Mouse (Mus musculus) G1E-ER4 (cell line): ENCODE data around the gene Madd. TPM values are rescaled to one million over a fixed set of nuclear protein-coding genes. Genes with fewer than 3 reads are reported as not detected.

Experiments used
- GATA1 ChIP-seq: IDR thresholded peaks from one replicate; pipeline ENCODE4 v1.8.0; 2012; ENCODE audit warnings: low read length, inconsistent platforms
- polyA plus RNA-seq: library from polyadenylated mRNA; stranded (reverse); fragments of >175 nt; gene quantifications from 2 replicates; pipeline ENCODE4 v1.2.3, GENCODE M21; 2012

Madd gene
- polyA plus RNA-seq, 1 experiment, result 12.1 TPM

DNA sequence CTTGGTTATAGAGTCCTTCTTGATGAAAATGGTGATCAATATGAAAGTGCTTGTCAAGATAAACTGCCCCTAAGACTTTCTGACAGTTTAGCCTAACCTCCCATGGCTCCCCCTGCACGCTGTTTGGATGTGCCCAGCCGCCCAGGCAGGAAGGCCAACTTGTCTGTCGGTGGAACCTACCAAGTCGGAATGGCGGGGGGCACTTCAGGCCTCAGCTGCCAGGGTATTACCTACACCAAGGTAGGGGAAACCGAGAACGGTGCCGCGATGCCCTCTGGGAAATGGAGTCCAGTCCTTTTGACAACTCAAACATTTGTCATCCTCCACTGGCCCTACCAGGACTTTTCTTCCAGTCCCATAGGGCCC lies 506 bp downstream of the Madd start:
- TF ChIP-seq GATA1, result no peak

DNA sequence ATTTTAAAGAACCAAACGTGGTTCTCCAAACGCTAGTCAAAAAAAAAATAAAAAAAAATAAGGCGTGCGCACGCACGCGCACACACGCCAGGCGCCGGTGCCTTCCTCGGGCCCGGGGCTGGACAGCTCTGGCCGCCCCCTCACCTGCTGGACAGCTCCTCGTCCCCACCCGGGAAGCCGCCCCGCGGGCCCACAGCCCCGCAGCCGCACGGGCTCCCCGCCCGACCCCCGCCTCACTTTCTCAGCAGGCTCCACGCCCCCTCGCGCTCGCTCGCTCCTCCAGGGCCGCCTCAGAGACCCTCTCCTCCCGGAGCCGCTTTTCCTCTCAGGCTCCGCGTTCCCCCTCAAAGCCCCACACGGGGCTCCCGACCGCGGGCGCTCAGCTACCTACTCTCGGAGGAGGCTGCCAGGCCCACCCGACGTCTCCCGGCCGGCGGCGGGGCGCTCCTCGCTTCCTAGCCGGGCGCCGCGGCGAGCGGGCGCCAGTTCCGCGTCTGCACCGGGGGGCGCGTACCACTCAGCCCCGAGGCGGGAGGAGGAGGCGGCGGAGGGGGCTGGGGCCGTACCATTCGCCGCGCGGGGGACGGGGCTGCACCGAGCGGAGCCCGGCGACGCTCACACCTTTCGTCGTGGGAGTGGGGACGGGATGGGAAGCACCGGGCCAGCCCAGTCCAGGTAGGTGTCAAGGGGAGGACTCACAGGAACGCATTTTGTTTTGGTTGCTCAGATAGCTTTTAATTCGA lies 1.1 kb downstream of the Madd start:
- no peak for TF ChIP-seq GATA1

- TF ChIP-seq GATA1, result no peak
These were observed 1.6 kb downstream of the Madd start for GRCm38 (mm10) chr2:91182016-91182404.

DNA sequence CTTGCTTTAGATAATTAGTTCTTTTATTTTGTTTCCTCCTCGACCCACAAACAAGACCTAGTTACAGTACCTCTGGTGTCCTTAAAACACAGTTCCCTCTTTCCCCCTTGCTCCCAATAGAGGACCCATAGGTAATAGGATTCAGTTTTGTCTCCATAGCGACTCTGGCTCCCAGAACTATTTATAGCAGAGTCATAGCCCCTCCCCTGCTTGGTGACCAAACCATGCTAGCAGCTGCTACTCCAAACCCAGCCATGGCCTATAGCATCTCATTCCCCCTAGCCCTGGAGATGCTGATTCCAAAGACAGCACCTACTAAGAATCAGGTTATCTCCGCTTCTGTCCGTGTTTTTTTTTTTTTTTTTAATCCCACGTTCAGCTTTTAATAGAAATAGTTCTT lies 2.9 kb downstream of the Madd start:
- TF ChIP-seq GATA1, result no peak

GRCm38 (mm10) chr2:91179825-91180224 lies 3.8 kb downstream of the Madd start:
- TF ChIP-seq GATA1, result no peak

GRCm38 (mm10) chr2:91176234-91176633 lies 7.4 kb downstream of the Madd start:
- TF ChIP-seq GATA1, result no peak

DNA sequence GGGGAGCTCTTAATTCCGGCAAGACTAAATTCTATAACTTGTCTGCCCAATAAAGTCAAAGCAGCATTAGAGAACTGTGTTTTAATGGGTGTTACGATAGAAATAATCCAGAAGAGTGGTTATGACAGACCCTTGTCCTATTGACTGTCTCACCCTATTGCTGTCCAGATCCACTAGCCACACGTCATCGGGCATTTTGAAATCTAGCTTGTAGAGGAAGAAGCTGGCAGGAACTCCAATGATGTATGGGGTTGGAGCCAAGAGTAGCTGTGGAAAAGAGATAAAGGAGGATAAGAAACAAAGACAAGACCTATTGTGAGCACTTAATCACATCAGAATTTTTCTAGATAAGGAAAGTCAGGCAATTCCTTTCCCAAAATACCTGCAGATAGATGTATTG lies 8.1 kb downstream of the Madd start:
- TF ChIP-seq GATA1, result no peak

- TF ChIP-seq GATA1, result no peak
These were observed 13.9 kb downstream of the Madd start for GRCm38 (mm10) chr2:91169587-91170322.

- no peak for TF ChIP-seq GATA1
These were observed 16.0 kb downstream of the Madd start for GRCm38 (mm10) chr2:91167629-91168028.

DNA sequence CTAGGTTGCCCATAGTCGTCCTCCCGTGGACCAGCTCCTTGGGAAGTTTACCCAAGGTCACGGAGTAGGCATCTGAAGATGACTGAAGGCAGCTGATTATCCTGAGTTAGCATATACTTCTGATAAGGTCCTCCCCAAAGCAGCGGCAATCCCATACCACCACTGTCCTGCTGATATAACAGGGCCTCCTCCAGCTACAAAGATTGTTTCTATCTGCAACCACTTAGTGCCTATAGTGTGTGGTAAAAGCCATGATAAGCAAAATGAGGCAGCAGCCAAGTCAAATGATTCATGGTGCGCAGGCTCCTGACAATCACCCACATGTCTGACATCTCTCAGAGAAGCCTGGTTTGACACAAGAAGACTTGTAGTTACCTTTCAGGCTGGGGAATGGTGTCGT lies 18.6 kb downstream of the Madd start:
- peak; percentile 68 for TF ChIP-seq GATA1

- no peak for TF ChIP-seq GATA1
These were observed 20.1 kb downstream of the Madd start for GRCm38 (mm10) chr2:91163532-91163931.

DNA sequence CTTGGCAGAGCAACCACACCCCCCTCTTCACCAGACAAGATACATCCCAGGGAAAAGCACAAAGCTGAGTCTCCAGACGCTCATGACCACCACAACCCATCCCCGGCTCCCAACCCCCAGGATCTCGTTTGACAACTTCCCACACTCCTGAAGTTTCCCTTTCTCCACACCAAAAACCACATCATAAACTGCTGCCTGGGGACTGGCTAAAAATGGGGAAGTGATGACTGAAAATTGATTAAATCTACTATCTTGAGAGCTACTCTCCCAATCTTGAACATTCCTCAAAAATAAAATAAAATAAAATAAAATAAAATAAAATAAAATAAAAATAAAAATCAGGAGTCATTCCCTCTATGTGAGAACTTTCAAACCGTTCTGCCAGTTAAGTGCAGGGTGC lies 20.7 kb downstream of the Madd start:
- TF ChIP-seq GATA1, result no peak

DNA sequence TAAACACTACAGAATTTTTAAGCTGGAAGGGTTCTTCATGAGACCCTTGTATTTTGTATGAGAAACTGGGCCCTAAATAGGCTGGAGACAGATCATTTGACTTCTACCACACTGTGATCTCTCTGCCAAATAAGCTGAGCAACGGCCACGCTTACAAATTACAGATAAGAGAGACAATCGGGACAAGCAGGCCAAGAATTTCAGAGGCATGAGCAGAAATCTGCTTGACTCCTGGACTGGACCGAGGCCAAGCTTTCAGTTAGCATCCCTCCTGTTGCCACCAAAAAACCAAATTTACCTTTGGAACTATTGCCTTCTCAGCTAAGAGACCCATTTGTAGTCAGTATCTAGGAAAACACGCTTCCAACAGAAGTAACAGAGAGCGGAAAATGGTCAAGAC lies 23.0 kb downstream of the Madd start:
- no peak for TF ChIP-seq GATA1

DNA sequence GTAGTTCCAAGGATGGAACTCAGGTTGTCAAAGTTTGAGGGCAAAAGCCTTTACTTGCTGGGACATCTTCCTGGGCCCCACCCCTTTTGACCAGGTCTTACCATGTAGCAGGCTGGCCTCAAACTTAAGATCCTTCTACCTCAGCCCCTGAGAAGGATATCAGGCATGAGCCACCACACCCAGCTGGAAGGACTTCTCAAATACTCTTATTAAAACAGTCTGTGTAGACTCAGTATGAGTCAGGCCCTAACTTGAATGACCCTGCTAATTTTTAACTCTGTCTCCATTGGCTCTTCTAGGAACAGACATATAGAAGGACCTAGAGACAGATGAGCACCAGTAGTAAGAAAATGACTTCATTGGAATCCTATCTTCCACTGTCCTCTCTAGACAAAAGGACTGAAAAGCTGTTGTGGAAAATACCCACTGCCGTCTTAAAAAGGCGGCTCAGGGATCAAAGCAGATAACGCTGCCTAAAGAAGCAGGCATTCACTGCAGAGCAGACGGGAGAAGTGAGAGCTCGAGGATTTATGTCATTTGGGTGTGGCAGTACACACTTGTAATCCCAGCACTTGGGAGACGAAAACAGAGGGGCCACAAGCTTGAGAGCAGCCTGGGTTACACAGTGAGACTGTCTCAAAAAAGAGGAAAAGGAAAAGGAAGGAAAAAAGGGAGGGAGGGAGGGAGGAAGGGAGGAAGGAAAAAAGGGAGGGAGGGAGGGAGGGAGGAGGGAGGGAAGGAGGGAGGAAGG lies 26.5 kb downstream of the Madd start:
- no peak for TF ChIP-seq GATA1

- no peak for TF ChIP-seq GATA1
These were observed 29.5 kb downstream of the Madd start for GRCm38 (mm10) chr2:91154091-91154490.

DNA sequence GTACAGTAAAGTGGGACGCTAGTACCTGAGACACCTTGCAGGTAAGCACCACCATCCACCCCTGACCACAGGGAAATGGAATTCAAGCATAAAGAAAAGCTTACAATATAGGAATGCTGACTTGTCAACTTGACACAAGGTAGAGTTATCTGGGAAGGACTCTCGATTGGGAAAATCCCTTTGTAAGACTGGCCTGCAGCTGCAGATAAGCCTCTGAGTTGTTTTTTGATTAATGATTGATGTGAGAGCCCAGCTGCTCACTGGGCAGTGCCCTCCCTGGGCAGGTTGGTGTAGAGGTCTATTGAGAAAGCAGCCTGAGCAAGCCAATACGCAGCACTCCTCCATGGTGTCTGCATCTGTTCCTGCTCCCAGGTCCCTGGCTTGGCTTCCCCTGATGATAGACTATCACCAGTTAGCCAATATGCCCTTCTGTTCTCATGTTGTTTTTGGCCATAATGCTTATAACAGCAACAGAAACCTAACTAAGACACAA lies 30.7 kb downstream of the Madd start:
- TF ChIP-seq GATA1, result no peak
